Mouse (Mus musculus): ENCODE measurements at regions not wholly inside any gene's neighbourhood (a gene's known extent, or its start where the extent isn't known, plus 50 kb on each side); places are given as distances from the start of the nearest gene placed in this dataset.

DNA sequence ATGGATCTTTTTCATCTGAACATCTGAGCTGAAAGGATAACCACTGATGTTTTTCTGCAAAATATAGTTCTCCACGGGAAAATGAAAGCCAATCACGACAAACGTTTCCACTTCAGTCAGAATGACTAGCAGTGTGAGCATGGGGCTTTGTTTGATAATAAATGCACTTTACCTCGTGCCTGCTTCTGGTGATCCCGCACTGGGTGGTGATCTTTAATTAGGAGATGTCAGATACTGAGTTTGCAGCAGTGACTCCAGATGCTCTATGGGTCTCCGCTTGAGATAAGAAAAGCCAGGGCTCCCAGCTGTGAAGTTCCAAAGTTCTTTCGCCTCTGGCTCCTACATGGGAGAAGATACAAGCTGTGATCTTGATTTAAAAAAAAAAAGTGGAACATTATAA lies 589.7 kb upstream of the Tenm4 start:
- TF ChIP-seq CTCF (IDR thresholded peaks at IDR 0.05): no peak
- Histone ChIP-seq H3K27ac (no peak overlapping the region), H3K4me3 (no peak overlapping the region)
- intact Hi-C loops (cut with DNase I): no loop called here
- no peak for DNase-seq (ENCODE audit: extremely low spot score in 1 of 2, low spot score in 2 of 2)

DNA sequence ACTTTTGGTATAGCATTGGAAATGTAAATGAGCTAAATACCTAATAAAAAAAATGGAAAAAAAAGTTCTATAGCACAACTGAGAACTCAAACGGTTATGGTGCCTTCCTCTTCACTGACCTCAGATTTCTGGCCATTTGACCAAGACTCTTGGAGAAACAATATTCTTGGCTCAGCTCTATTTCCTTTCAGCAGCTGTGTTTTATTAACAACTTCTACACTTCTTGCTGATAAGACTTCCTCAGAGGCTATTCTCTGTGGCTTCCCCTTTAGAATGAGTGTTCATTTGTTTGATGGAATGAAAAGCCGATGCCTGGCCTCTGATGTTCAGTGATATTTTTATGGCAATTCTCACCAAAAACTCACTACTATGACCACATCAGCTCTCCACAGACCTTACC lies 572.7 kb upstream of the Tenm4 start:
- DNase-seq (ENCODE audit: extremely low spot score in 1 of 2, low spot score in 2 of 2): no peak
- no peak overlapping the region for H3K4me3 ChIP-seq
- intact Hi-C loops (cut with DNase I): no loop called here
- no peak overlapping the region for H3K27ac ChIP-seq
- no peak for TF ChIP-seq CTCF (IDR thresholded peaks at IDR 0.05)

DNA sequence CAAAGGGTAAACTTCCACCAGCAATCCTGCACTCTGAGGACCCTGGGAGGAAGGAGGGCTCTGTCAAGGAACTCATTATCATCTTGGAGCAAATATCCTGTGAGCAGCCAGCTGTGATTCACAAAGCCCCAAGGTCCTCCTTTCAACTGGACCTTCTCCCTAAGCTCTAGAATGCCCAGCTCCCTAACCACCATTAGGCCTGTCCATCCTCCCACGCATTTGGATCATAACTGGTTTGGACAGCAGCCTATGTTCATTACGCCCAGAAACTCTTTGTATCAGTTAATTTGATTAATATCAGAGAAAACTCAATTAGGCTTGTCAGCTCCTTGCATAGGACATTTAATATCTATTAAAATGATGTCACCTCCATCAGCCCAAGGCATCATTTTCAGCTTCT lies 557.3 kb upstream of the Tenm4 start:
- no peak for DNase-seq (ENCODE audit: extremely low spot score in 1 of 2, low spot score in 2 of 2)
- intact Hi-C loops (cut with DNase I): no loop called here
- Histone ChIP-seq H3K27ac (no peak overlapping the region), H3K4me3 (no peak overlapping the region)
- TF ChIP-seq CTCF (IDR thresholded peaks at IDR 0.05): no peak

DNA sequence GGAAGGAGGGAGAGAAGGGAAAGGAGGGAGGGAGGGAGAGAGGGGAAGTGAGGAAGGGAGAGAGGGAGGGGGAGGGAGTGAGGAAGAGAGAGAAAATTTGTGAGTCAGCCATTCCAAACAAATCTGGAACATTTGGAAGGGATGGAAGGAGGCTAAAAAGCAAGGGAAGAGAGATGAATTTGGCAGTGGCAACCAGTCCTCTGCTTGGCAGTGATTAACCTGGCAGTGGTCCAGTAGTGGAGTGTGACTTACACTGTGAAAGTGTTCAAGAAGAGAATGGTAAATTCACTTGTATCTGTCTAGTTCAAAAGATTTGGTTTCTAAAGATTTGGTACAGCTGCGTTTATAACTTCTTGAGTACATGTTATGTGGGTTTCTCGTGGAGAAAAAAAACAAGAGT lies 553.7 kb upstream of the Tenm4 start:
- no peak overlapping the region for H3K4me3 ChIP-seq
- intact Hi-C loops (cut with DNase I): loop anchor here (5.0 kb wide), 1 partner anchor 145 kb away; no protein-coding TSS in a partner anchor
- H3K27ac ChIP-seq: no peak overlapping the region
- peak; percentile 28 to 46 for DNase-seq (ENCODE audit: extremely low spot score in 1 of 2, low spot score in 2 of 2)
- no peak for TF ChIP-seq CTCF (IDR thresholded peaks at IDR 0.05)

DNA sequence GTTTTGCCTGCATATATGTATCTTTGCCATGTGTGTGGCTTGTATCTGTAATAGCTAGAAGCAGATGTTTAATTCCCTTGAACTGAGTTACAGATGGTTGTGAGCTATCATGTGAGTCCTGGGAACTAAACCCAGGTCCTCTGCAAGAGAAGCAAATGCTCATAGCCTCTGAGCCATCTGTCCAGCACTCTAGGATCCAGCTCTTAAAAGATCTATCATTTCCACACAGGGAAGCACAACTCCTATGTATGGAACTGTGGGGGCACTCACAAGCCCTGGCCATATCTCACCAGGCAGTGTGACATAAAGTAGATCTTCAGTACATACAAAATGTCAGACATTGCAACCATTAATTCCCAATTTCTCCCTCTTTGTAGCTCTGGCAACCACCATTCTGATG lies 552.9 kb upstream of the Tenm4 start:
- intact Hi-C loops (cut with DNase I): loop anchor here (5.0 kb wide), 1 partner anchor 144 kb away; no protein-coding TSS in a partner anchor
- H3K4me3 ChIP-seq: no peak overlapping the region
- no peak for DNase-seq (ENCODE audit: extremely low spot score in 1 of 2, low spot score in 2 of 2)
- no peak for TF ChIP-seq CTCF (IDR thresholded peaks at IDR 0.05)
- no peak overlapping the region for H3K27ac ChIP-seq

DNA sequence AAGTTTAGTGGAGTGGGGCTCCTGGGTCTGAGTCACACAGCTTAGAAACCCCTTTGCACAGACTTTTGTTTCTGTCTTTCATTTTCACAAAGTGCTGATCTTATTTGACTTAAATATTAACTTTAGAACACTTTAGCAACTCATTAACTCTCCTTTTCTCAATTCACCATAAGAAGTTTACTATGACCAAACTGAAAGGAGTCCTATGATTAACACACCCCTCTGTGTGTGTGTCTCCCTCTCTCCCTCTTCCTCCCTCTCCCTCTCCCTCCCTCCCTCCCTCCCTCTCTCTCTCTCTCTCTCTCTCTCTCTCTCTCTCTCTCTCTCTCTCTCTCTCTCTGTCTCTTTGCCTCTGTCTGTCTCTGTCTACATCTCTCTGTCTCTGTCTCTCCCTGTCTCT lies 551.0 kb upstream of the Tenm4 start:
- Histone ChIP-seq H3K27ac (no peak overlapping the region), H3K4me3 (no peak overlapping the region)
- intact Hi-C loops (cut with DNase I): no loop called here
- DNase-seq (ENCODE audit: extremely low spot score in 1 of 2, low spot score in 2 of 2): no peak
- TF ChIP-seq CTCF (IDR thresholded peaks at IDR 0.05): no peak

DNA sequence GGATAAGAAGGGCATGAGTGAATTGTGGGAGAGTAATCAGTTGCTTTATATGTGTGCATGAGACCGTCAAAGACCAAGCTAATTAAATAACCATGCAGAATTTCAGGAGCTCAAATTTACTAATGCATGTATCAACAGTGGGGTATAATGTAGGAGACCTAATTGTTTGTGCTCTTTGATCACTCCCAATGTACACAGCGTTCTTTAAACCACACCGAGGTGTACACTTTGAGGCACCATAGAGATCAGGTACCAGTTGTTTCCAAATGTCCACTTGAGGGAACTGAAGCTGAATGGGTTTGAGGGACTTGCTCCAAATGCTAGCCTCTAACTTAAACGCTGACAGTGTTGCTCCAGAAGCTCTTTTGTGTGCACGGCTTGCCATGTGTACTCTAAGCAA lies 530.4 kb upstream of the Tenm4 start:
- Histone ChIP-seq H3K27ac (no peak overlapping the region), H3K4me3 (no peak overlapping the region)
- intact Hi-C loops (cut with DNase I): no loop called here
- no peak for DNase-seq (ENCODE audit: extremely low spot score in 1 of 2, low spot score in 2 of 2)
- TF ChIP-seq CTCF (IDR thresholded peaks at IDR 0.05): no peak

DNA sequence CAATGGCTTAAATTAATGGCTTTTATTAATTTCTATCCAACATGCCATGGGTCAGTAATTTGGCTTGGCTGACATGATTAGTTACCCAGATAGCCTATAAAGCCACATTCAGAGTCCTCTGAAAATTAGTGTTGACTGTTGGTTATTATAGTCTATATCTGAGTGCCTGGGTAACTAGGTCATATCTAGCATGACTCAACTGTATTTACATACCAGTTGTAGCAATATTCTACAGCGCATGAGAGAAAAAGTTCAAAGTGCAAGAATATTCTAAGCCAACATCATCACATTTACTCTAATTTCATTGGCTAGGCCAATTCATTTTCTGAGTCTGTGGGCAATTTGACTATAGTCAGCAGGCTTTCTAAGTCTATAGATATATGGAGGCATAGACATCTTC lies 496.7 kb upstream of the Tenm4 start:
- no peak for TF ChIP-seq CTCF (IDR thresholded peaks at IDR 0.05)
- Histone ChIP-seq H3K27ac (no peak overlapping the region), H3K4me3 (no peak overlapping the region)
- intact Hi-C loops (cut with DNase I): no loop called here
- DNase-seq (ENCODE audit: extremely low spot score in 1 of 2, low spot score in 2 of 2): no peak

DNA sequence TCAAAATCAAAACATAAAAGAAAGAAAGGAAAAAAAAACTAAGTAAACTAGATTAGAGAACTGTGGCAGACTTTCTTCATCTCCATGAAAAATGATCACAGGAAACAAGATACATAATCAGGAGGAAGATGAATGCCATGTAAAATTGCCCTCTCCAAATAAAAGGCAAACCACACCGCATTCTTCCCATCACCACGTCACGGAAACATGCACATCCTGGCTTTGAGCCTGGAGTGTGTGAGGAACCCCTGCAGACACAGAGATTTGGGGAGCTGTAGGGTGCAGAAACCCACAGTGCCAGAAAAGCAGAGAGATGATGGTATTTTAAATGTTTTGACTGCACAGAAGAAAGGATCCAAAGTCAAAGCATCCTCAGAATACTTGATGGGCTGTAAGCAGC lies 488.5 kb upstream of the Tenm4 start:
- intact Hi-C loops (cut with DNase I): no loop called here
- Histone ChIP-seq H3K27ac (no peak overlapping the region), H3K4me3 (no peak overlapping the region)
- no peak for DNase-seq (ENCODE audit: extremely low spot score in 1 of 2, low spot score in 2 of 2)
- no peak for TF ChIP-seq CTCF (IDR thresholded peaks at IDR 0.05)

DNA sequence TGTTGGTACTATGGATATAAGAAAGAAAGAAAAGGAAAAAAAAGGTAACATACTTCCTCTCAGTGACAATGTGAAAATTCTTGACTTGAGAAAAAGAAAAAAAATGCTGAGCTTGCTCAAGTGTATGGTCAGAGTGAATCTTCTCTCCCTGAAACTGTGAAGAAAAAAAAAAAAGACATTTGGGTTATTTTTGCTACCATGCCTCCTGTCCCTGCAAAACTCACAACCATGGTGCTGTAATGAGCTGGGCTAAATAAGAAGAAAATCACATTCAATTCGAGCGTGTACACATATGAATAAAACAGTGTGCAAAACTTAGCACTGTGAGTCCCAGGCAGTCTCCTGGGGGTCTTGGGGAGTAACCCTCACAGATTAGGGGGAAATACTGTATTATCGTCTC lies 483.3 kb upstream of the Tenm4 start:
- no peak overlapping the region for H3K4me3 ChIP-seq
- no peak overlapping the region for H3K27ac ChIP-seq
- intact Hi-C loops (cut with DNase I): loop anchor here (2.0 kb wide), 1 partner anchor 79 kb away; no protein-coding TSS in a partner anchor
- no peak for DNase-seq (ENCODE audit: extremely low spot score in 1 of 2, low spot score in 2 of 2)
- no peak for TF ChIP-seq CTCF (IDR thresholded peaks at IDR 0.05)

DNA sequence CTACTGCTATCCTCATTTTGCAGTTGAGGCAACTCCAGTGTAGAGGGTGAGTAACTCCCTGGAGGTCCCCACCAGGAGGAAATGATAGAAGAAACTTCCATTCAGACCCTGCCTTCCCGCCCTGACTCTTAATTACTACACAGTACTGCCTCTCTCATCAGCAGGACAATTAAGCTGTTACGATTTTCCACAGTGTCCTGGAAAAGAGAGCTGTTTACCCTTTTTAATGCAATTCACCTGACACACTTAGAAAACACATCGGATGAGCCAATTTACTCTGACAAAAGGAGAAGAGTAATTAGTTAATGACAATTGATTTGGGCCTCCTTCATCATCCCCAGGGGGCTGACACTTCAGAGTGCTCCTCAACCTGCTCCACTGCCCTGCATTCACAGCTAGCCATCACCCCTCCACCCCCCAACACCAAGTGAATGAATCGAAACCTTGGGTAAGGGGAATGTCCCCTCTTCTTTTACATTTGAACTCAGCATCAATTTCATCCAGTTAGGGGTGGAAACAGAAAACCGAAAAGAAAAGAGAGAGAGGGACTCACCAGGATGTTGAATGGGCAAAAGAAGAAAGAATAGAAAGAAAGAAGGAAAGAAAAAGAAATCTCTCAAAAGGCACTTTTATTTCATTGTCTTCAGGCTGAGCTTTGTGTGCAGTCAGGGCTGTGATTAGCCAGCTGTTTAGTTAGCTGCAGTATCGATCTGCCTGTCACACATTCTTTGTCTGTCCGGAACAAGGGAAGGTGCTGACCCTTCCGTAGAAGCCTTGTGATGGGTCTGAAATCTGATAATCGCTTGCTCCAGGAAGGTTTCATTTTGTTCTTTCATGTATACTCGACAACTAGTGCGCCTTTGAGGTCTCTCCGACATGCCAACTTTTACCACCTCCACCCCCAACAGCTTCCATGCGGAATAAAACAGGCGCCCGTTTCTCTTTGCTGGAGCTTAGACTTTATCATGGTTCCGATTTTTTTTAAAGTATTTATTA lies 482.6 kb upstream of the Tenm4 start:
- no peak for DNase-seq (ENCODE audit: extremely low spot score in 1 of 2, low spot score in 2 of 2)
- Histone ChIP-seq H3K27ac (no peak overlapping the region), H3K4me3 (peak overlapping the region; percentile 32)
- intact Hi-C loops (cut with DNase I): loop anchor here (2.0 kb wide), 1 partner anchor 78 kb away; no protein-coding TSS in a partner anchor
- TF ChIP-seq CTCF (IDR thresholded peaks at IDR 0.05): no peak

DNA sequence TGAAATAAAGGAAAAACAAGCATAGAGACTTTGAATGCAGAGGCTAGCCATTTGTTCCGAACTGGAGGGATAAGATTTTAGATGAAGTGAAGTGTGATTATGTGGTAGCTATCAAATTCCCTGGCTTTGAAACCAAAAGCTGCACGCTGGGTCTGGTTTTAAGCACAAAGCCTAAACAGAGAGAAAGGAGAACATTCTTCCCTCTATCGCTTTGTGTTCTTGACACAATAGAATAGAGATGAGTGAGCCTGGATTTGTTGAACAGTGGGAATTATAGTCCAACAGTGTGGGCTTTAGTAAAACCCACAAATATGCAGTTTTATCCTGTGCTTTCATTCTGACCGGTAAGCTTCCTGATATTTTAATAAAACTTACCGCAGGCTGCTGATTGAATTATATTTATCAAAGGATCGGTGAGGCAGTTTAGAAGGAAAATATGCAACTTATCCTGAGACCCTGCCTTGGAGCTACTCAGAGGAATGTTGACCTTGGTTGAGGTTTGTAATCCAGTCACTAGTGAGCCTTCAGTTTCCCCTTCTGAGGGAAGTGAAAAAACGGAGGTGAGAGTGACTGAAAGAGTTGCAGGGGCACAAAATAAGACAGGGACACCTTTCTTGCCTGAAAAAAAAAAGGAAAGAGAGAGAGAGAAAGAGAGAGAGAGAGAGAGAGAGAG lies 481.7 kb upstream of the Tenm4 start:
- H3K4me3 ChIP-seq: peak overlapping the region; percentile 32
- DNase-seq (ENCODE audit: extremely low spot score in 1 of 2, low spot score in 2 of 2): no peak
- intact Hi-C loops (cut with DNase I): loop anchor here (2.0 kb wide), 1 partner anchor 78 kb away; no protein-coding TSS in a partner anchor
- no peak overlapping the region for H3K27ac ChIP-seq
- TF ChIP-seq CTCF (IDR thresholded peaks at IDR 0.05): no peak
